Mouse (Mus musculus): ENCODE data around the gene Rpusd3.

Rpusd3 gene

GRCm38 (mm10) chr6:113384351-113384927 lies 34.7 kb downstream of the Rpusd3 start:
- DNase-seq = no peak

GRCm38 (mm10) chr6:113380480-113380879 lies 38.7 kb downstream of the Rpusd3 start:
- peak; percentile 31 for DNase-seq

- no peak for DNase-seq
Measured at GRCm38 (mm10) chr6:113379246-113379645, 39.9 kb downstream of the Rpusd3 start.

- peak; percentile 94 for DNase-seq
Measured at GRCm38 (mm10) chr6:113377496-113378385, 41.4 kb downstream of the Rpusd3 start, which contains the start of the genes Tada3 and Arpc4. Tada3 (minus strand) TSS chr6:113377883. Arpc4 (plus strand) TSS chr6:113378115.

- DNase-seq = no peak
Measured at GRCm38 (mm10) chr6:113377172-113377495, 42.0 kb downstream of the Rpusd3 start.

- DNase-seq = no peak
Measured at GRCm38 (mm10) chr6:113373491-113373890, 45.6 kb downstream of the Rpusd3 start.

- DNase-seq = peak; percentile 47
Measured at GRCm38 (mm10) chr6:113370194-113370929, 48.8 kb downstream of the Rpusd3 start.

GRCm38 (mm10) chr6:113368577-113368976 lies 50.6 kb downstream of the Rpusd3 start:
- DNase-seq = no peak

GRCm38 (mm10) chr6:113368124-113368523 lies 51.0 kb downstream of the Rpusd3 start:
- DNase-seq = no peak

- DNase-seq = no peak
Measured at GRCm38 (mm10) chr6:113367574-113367973, 51.6 kb downstream of the Rpusd3 start.

- DNase-seq = no peak
Measured at GRCm38 (mm10) chr6:113366639-113367038, 52.5 kb downstream of the Rpusd3 start.

Measured in kidney, postnatal 14 days (tissue).